Mouse (Mus musculus) liver, postnatal 0 days (tissue): ENCODE measurements around the gene Rbm15b.

Experiments
- CTCF ChIP-seq: sonication (generic); IDR thresholded peaks from 2 replicates; pipeline ENCODE4 v1.5.1; 2016; ENCODE audit warnings: antibody characterized with exemption, low read depth
- EP300 ChIP-seq: IDR thresholded peaks from 2 replicates; pipeline ENCODE4 v1.6.1; 2016; ENCODE audit warnings: antibody characterized with exemption, low read depth, mild to moderate bottlenecking

- TF ChIP-seq CTCF (no peak), EP300 (no peak)
Observed at GRCm38 (mm10) chr9:106842800-106843199, 44.4 kb downstream of the Rbm15b start.
